Mouse (Mus musculus): ENCODE measurements around the gene Elf1. TPM values are rescaled to one million over a fixed set of nuclear protein-coding genes. Genes with fewer than 3 reads are reported as not detected.

The Elf1 gene
- total RNA-seq, 2 experiments from 2014 or later, result 8.7 to 11.3 TPM

DNA sequence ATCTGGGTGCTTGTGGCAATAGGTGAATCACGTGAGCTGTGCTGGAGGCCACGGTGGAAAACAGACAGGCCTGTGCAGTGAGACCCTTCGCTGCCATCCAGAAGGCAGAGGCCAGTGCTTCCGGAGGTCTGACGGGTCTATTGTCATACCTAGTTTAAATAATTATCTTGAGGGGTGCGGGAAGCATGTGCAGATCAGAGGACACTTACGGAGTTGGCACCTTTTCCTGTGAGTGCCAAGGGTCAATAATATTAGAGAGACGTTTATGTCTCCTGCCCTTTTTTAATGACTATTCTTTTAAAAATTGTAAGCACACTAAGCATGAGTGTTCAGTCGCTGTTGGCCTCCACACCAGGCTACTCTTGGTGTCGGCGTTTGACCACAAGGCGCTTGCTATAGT, 8.2 kb downstream of the Elf1 start:
- DNase-seq, result no peak

DNA sequence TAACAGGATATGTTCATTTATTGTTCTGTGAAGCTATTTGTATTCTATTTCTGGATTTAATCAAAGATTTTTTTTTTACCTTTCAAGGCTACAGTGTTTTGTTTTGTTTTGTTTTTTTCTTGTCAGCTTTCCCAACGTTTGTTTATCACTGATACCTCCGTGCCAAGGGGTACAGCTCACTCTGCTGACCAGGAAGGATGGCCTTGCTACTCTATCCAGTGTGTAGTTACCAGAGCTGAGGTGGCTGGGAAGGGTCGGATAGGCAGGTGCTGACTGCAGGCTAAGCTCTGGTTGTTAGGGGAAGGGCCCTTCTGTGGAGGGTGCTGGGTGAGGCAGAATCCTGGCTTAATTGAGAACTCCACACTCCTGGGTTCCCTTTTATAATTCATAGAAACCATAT, 9.3 kb downstream of the Elf1 start:
- no peak for DNase-seq

DNA sequence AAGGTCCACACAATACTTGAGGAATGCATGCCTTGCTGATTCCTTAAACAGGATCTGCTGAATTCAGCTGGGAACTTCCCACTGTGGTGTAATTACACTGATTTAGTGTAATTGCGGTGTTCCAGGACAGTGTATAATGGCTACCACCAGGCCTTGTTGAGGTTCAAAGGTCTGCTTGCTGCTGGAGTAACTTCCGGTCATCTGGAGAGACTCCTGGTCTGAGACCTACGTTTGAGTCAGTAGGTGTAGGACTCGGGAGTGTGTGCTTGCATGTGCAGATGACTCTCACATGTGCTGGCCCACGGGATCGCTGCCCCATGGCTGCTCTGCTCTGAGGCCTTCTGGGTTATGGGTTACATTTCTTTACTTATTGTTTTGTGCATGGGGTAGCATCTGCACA, 13.4 kb downstream of the Elf1 start:
- DNase-seq, result no peak

DNA sequence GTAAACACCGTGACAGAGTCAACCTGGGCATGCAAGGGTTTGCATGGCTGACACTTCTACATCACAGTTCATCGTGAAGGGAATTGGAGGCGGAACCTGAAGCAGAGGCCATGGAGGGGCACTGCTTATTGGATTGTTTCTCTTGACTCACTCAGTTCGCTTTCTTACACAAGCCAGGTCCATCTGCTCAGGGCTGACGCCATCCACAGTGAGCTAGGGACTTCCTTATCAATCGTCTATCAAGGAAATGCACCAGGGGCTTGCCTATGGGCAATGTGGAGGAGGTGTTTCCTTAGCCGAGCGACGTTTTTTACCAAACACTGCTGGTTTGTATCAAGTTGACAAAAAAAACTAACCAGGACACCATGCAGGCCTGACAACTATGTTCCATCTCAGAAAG, 18.3 kb downstream of the Elf1 start:
- no peak for DNase-seq

DNA sequence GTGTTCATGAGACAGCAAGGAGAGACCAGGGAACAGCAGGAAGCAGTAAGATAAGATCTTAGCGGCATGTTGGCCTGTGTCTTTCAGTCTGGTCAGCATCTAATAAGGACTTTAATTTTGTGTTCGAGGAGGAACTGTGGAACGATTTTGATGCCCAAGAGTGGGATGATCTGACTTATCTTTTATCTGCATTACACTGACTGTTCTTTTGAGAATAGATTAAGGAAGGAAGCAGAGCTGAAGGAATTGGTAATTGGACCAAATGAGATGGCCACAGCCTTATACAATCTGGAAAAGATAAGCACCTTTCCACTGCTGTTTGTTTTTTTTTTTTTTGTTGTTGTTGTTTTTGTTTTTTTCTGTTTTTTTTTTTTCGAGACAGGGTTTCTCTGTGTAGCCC, 19.8 kb downstream of the Elf1 start:
- DNase-seq, result no peak

DNA sequence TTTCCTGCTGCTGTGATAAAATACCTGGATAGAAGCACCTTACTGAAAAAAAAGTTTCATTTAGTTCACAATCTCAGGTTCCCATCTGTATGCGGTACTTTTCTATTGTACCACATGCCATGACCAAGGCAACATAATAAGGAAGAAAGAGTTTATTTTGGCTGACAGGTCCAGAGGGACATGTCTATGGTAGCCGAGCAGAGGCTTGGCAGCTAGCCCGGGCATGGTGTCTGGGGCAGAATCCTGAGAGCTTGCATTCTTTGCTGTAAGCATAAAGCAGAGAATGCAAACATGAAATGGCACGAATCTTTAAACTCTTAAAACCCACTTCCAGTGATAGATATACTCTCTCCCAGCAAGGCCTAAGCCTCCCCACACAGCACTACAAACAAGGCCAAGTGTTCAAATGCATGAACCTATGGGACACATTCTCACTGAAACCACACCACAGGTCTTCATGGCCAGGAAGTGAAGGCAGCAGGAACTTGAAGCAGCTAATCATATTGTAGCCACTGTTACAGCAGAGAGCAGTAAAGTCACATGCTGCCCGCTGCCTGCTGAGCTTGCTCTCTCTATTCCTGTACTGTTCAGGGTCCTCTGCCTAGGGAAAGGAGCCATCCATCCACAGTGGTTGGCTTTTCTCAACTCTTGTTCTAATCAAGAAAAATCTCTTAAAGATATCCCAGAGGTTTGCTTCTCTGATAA, 22.5 kb downstream of the Elf1 start:
- DNase-seq, result no peak

DNA sequence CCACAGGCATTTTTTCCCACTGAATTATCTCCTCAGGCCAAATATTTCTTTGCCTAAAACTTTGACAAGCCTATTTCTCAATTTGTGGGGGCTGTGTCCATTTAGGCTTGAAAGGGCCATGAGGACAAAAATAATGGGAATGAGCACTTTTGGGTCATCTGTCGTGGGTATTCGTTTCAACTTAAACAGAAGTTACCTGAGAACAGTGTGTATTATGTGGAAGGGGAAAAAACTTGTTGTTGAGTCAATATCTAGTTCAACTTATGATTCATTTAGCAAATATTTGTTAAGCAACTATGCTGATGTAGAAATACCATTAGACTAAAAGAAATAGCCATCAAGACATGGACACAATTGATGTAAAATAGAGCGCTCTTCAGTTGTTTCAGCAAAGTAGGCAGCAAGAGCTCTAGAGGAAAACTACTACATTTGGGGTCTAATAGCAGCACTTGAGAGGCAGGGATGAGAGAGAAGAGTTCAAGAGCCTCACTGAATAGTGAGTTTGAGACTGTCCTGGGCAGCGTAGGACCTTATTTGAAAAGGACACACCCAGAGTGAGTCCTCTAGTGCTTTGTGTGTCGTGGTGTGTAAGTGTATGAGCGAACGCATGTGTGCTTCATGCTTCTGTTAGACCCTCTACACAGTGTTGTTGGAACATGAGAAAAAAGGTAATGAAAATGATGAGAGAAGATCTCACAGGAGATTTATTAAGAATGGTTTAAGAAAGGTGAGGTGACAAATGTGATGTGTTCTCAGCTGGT, 23.4 kb downstream of the Elf1 start:
- no peak for DNase-seq

DNA sequence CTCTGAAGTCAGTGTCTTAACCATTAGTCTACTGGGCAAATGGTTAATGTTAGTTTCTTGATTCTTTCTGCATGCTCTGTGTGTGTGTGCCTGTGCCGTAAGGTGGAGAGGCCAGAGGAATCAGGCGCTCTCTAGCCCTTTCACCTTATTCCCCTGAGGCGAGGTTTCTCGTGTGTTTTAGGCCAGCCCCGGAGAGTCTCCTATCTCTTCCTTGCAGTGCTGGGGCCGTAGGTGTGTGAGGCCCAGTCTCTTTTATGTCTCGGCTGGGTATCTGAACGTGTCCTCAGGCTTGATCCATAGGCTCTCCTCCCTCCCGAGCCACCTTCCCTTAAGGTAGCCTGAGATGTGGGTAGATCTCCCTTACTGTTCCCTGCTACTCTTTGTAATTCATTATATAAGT, 25.2 kb downstream of the Elf1 start:
- DNase-seq, result no peak

DNA sequence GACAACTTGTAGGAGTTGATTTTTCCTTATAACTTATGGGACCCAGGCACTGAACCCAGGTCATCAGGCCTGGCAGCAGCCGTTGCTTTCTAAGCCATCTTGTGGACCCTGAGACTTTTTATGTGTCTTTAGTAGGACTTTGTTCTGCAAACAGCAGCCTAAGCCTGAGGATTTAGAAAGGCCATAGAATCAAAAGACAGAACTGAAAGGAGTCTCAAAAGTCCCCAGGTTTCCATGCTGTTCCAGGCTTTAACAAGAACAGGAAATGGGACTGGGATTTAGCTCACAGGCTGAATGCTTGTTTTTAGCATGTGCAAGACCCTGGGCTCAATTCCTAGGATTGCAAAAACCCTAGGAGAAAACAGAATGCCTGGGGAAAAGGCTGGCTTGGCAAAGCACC, 26.9 kb downstream of the Elf1 start:
- no peak for DNase-seq

DNA sequence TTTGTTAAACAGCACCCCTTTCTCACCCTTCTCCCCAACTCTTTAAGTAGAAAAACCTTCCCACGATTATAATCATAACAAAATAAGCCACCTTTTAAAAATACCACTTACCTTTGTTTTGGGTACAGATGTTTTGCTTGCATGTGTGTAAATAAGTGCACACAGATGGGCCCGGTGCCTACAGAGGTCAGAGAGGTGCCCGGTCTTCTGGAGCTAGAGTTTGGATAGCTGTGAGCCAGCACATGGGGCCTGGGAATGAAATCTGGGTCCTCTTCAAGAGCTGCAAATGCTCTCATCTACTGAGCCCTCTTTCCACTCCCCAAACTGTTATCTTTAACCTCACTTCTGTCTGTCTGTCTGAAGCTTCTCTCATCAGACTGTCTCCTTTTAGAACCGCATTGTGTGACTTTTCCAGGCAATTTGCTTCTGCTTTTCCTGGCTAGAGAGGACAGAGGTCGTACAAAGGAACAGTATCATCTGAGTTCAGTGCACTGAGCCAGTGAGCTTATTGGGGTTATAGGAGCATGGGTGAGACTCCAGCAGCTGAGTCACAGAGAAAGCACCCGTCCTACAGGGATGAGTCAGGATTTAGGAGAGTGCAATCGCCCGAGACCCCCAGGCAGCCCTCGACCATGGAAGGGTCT, 27.8 kb downstream of the Elf1 start:
- no peak for DNase-seq

DNA sequence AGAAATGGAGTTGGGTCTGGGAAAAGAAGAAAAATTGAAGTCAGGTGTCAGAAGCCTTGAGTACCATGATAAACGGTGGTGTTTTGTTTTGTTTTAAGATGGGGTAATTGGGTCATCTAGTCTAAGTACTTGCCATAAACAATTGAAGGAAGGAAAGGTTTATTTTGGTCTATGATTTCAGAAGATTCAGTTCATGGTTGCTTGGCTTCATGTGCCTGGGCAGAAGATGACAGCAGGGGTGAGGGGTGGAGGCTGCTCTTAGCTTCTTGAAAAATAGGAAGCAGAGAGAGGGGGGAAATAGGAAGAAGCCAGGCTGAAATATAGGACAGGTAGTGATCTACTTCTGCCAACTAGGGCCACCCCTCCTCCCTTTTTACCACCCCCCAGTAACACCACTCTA, 30.5 kb downstream of the Elf1 start:
- no peak for DNase-seq

DNA sequence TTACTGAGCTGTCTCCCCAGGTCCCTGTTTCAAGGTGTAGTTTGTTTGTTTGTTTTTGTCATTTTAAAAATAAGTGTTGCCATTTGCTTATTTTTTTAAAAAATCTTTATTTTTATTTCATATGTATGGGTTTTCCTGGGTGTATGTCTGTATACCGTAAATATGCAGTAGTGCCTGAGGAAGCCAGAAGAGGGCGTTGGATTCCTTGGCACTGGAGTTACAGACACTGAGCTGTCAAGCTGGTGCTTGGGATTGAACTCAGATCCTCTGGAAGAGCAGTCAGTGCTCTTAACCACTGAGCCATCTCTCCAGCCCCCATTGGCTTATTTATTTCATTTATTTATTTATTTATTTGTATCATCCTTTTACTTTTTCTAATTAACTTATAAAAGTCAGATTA, 33.0 kb downstream of the Elf1 start:
- DNase-seq, result no peak

DNA sequence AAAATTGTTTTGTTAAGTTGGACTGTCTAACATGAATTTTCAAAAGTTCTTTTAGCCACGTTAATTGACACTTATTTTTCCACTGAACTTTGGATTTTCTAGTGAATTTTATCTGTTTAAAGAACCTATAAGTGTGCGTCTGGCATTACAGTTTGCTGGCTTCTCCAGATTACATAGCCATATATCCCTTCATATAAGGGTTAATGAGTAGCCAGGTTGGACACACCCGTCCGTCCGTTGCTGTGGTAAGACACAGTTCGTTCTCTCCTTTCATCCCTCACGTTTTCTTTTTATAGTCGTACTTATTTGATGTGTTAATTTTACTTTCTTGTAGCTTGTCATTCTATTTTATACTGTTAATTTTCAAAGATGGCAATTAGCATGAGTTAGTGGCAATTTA, 34.1 kb downstream of the Elf1 start:
- no peak for DNase-seq

DNA sequence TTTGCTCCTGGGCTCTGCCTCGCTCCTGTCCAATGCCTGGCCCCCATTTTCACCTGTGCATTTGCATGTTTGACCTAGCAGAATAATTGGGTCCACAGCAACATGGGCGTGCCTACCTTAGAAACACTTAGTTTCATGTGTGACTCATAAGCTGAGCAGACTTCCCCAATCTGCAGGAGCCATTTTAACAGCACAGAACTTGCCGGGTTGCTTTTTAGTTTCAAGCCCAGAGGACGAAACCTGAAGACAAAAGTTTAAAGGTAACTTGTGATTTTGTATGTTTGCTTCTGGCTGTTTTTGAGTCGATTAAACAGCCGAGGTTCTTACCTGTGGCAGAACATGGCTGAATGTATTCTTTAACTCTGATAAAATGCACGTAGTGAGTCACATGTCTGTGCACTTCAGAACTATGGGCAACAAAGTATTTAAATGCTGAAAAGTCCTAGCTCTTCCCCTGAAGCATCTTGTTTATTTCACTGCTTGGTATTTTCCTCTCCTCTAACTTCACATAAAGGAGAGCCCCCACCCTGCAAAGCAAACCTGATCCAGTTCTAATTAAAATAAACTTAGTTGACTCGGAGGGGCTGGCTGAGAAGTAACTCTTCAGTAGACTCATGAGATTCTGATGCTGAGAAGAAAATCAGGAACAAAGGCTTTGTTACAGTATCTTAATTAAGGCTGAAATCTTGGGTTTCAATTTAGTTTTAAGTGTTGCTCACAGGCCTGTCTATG, 34.7 kb downstream of the Elf1 start:
- no peak for DNase-seq

DNA sequence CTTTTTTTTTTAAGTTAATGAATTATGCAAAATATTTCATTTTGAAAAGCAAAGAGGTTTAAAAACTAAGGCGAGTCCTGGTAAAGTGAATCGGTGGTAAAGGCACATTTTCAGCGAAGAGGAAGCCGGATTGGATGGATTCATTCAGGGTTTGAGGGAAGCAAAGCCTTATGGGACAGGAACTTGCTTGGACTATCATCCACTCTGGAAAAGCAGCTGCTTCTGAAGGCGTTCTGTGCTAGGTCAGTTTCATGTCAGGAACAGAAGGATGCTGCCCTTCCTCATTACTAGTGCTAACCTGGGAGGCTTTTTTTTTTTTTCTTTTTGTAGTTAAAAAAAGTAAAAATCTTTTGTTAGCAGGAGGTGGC, 35.2 kb downstream of the Elf1 start:
- no peak for DNase-seq

DNA sequence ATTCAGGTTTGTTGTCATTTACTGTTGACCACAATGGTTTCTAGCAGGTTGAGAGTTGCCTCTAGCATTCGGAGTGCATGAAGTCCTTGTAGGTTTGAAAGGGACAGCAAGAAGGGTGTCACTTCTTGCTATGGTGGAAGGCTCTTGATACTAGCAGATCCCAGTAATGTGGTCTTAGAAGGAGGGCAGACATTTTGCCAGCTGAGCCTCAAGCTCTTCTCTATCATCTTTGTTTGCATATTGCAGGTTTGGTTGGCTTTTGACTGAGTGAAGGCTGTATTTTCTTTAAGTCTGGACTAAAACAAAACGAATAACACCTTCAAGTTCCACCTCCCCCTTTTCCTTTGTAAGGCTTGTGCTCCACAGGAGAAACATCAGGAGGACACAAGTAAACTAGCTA, 35.8 kb downstream of the Elf1 start:
- no peak for DNase-seq

DNA sequence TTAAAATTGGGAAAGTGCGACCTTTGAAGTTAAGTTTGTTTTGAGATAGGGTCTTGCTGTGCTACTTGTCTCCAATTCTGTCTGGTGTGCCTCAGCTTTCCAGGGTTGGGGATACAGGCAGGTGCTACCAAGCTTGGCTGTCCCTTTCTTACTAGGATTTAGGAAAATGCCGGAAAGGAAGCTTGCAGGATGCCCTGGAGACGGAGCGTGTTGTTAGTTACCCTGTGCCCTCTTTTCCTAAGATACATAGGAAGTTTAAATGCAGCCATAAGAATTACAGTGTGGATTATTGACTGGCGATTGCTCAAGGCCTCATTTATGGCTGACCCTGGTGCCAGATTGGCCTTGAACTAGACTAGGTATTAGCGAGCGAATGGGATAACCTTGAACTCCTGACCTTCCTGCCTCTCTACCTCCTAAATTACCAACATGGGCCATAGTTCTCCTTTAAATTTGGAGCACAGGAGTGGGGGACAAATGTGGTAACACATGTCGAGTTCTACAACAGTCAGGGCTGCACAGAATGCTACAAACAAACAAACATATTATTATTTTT, 36.3 kb downstream of the Elf1 start:
- no peak for DNase-seq

DNA sequence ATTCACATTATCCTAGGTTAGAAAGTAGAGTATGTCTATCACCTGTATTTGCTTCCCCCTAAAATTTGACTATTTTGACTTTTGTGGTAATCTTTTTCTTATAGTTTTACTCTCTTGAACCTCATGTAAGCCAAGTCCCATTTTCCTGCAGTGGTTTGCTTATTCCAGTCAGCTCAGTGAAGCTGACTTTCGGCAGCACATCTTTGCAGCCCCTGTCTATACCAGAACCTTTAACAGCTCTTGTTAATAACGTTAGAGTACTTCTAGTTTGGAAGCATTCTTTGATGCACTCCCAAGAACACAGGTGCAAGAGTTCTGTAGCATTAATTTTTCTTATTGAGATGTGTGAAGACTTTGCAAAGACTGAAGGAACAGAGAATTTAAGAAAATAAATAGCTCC, 37.1 kb downstream of the Elf1 start:
- no peak for DNase-seq

DNA sequence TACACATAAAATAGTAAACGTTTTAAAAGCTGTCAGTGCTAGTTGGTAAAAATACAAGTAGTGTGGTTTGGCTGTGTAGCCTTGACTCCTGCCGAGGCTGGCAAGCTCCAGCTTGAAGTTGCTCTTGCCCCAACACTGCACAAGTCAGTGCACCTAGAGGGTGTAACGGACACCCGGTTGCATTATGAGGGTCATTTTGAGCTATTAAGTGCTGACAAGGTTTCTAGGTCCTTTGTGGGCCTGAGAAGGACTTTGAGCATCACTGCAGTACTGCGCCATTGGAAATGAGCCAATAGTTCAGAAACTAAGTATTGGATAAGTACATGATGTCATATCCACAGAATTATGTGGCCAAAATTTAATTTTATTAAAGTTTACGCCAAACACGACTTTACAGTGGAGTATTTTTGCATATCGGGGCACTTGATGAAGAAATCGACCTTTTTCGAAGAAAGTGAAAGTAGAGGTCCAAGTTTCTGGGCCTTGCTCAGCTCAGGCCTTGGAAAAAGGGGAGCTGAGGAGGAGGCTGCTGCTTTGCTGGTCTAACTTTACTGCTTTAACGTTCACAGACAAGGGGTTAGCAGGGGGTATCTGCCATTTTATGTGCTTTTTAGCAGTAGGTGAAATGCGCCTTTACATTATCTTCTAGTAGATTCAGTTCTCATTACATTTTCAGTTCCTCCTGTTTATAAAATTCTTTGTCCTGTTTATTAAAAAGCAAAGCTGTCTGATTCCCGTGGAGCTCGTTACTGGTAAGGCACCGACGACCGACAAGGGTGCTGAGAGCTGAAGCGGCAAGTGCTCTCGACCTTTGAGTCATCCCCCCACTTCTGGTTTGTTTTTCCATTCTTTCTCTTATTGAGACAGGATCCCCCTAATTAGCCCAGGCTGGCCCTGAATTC, 38.0 kb downstream of the Elf1 start:
- DNase-seq, result no peak

DNA sequence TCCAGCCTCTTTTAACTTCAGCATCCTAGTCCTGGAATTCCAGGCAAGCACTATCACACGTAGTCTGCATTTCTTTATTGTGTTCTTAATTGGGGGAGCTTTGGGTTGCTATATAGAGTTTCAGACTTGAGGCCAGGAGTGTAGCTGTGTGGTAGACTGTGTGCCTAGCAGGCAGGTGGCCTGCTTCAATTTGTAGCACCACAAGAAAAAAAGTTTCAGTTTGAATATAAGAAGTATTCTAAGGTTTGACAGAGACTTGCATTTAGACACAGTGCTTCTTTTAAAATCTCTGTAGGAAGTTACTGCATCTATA, 38.6 kb downstream of the Elf1 start:
- no peak for DNase-seq

DNA sequence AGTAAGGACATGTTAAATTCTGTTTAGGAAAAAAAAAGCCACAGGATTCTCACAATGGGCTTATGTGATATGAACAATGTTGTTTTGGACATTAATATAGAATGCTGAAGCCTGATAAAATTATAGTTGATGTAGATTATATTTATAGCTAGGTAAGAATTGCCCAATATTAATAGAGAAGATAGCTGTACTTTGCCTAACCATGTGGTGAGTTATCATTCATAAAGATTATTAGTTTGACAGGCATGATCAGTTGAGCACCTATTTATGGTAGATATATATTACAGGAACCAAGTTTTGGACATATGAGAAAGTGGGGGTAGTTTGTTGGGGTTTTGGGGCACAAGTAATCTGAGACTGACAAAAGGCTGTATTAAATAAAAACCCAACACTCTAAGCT, 39.6 kb downstream of the Elf1 start:
- DNase-seq, result no peak

DNA sequence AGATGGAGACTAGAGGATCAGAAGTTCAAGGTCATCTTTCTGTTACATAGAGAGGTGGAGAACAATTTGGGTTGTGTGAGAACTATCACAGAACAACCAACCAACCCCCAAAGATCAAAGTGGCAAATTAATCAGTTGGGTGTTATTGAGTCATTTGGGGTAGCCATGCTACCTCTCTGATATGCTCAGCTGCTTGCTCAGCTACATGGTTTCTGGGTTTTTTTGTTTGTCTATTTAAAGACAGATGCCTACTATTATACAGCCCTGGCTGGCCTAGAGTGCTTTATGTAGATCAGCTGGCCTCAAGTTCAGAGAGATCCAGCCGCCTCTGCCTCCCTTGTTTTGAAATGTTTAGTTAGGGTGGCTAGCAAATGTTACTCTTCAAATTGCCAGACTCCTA, 40.1 kb downstream of the Elf1 start:
- DNase-seq, result no peak
